Mouse (Mus musculus) CH12.LX (cell line): Measurements from ENCODE around the gene Lmtk2.

ENCODE experiments used
- CTCF ChIP-seq, 2 experiments: IDR thresholded peaks in 1 of 2; conservative IDR thresholded peaks in 1 of 2; 2 replicates each; pipeline ENCODE4 v1.5.1; 2011 to 2012; ENCODE audit warnings: low read depth in 2 of 2, low read length in 2 of 2, improper control_type of control experiment in 1 of 2, inconsistent platforms in 1 of 2, mild to moderate bottlenecking in 1 of 2, moderate library complexity in 1 of 2
- EP300 ChIP-seq: IDR thresholded peaks from 2 replicates; pipeline ENCODE4 v1.6.1; 2011; ENCODE audit warnings: low read length, improper control_type of control experiment
- HCFC1 ChIP-seq: IDR thresholded peaks from 2 replicates; pipeline ENCODE4 v1.6.1; 2012; ENCODE audit warnings: low read depth, mild to moderate bottlenecking, inconsistent platforms, low read length, improper control_type of control experiment
- MAX ChIP-seq: IDR thresholded peaks from 2 replicates; pipeline ENCODE4 v1.6.1; 2011; ENCODE audit warnings: low read length, improper control_type of control experiment
- MXI1 ChIP-seq: IDR thresholded peaks from 2 replicates; pipeline ENCODE4 v1.6.1; 2011; ENCODE audit warnings: mild to moderate bottlenecking, low read depth, low read length, improper control_type of control experiment
- NELFE ChIP-seq: IDR thresholded peaks from 2 replicates; pipeline ENCODE4 v1.6.1; 2011; ENCODE audit warnings: low read depth, low read length, improper control_type of control experiment
- POLR2A ChIP-seq: IDR thresholded peaks from 2 replicates; pipeline ENCODE4 v1.6.1; 2011; ENCODE audit warnings: low read depth, mild to moderate bottlenecking, improper control_type of control experiment, low read length
- ZNF384 ChIP-seq: IDR thresholded peaks from 2 replicates; pipeline ENCODE4 v1.6.1; 2012; ENCODE audit warnings: low read depth, low read length, improper control_type of control experiment, inconsistent platforms

GRCm38 (mm10) chr5:144114970-144115627 is 14.9 kb downstream of the Lmtk2 start:
- TF ChIP-seq MXI1 (no peak), CTCF (conservative IDR thresholded peaks at IDR 0.05 in 1 of 2, IDR thresholded peaks at IDR 0.05 in 1 of 2; ENCODE audit: low read depth in 2 of 2, low read length in 2 of 2) (no peak), ZNF384 (no peak), HCFC1 (no peak), NELFE (no peak), POLR2A (no peak), MAX (no peak), EP300 (no peak)
